Mouse (Mus musculus) kidney, adult 2 months (tissue): Measurements from ENCODE around the gene Hsp90b1.

ENCODE experiments used
- CTCF ChIP-seq: fragments of 200-500 bp; conservative IDR thresholded peaks from 2 replicates; pipeline ENCODE4 v1.5.1; 2011; ENCODE audit warnings: low read depth, mild to moderate bottlenecking, control low read depth, low read length, moderate library complexity, mixed read lengths; ENCODE audit not compliant: insufficient read depth, insufficient read length
- POLR2A ChIP-seq: fragments of 200-500 bp; IDR thresholded peaks from one replicate; pipeline ENCODE4 v1.6.1; 2011; ENCODE audit warnings: low read depth, low read length, control low read depth

- TF ChIP-seq CTCF = no peak
- TF ChIP-seq POLR2A = no peak
Measured at GRCm38 (mm10) chr10:86728176-86728575, 22.9 kb upstream of the Hsp90b1 start.
